Mouse (Mus musculus) hindbrain, postnatal 0 days (tissue): ENCODE measurements around the gene Traf3ip1. TPM values are rescaled to one million over a fixed set of nuclear protein-coding genes. Genes with fewer than 3 reads are reported as not detected.

ENCODE experiments used
- ATAC-seq: fragments of 200-750 bp; cut with Nextera tagmentation; 2 replicates; pipeline ENCODE4 v1.8.0; 2017; ENCODE audit warnings: mild to moderate bottlenecking, moderate TSS enrichment, moderate library complexity
- DNase-seq: peaks from one replicate; pipeline ENCODE4 v3.0.0-alpha.2; 2015; ENCODE audit warnings: low spot score
- H3K27ac ChIP-seq: fragments of 300-500 bp; sonication (generic); 2 replicates; pipeline ENCODE4 v1.5.1; 2014; ENCODE audit warnings: mild to moderate bottlenecking
- H3K27me3 ChIP-seq: fragments of 300-500 bp; sonication (generic); 2 replicates; pipeline ENCODE4 v1.6.1; 2014; ENCODE audit warnings: low read length, mixed read lengths; ENCODE audit not compliant: insufficient read depth
- H3K36me3 ChIP-seq: fragments of 300-500 bp; sonication (generic); 2 replicates; pipeline ENCODE4 v1.6.1; 2014; ENCODE audit warnings: low read length, mixed read lengths; ENCODE audit not compliant: insufficient read depth
- H3K4me1 ChIP-seq: fragments of 300-500 bp; sonication (generic); 2 replicates; pipeline ENCODE4 v1.6.1; 2014; ENCODE audit warnings: antibody characterized with exemption, low read length, mixed read lengths; ENCODE audit not compliant: insufficient read depth
- H3K4me2 ChIP-seq: fragments of 300-500 bp; sonication (generic); 2 replicates; pipeline ENCODE4 v1.6.1; 2014; ENCODE audit warnings: low read depth, mild to moderate bottlenecking, low read length, moderate library complexity, mixed read lengths
- H3K4me3 ChIP-seq: fragments of 300-500 bp; sonication (generic); 2 replicates; pipeline ENCODE4 v1.5.1; 2014; ENCODE audit warnings: low read length
- H3K9ac ChIP-seq: fragments of 300-500 bp; sonication (generic); replicated peaks from 2 replicates; pipeline ENCODE4 v1.6.1; 2014; ENCODE audit warnings: mild to moderate bottlenecking, low read length, moderate library complexity, mixed read lengths
- H3K9me3 ChIP-seq: fragments of 300-500 bp; sonication (generic); 2 replicates; pipeline ENCODE4 v1.6.1; 2016; ENCODE audit warnings: low read length, mixed read lengths
- CTCF ChIP-seq: IDR thresholded peaks from 2 replicates; pipeline ENCODE4 v1.5.1; 2016; ENCODE audit warnings: antibody characterized with exemption, control low read depth, low read depth
- WGBS: fragments of 180-500 bp; shearing (Covaris S2); extraction: QIAGEN DNeasy Blood & Tissue Kit; methylation state at CpG from one replicate; pipeline ENCODE4 v1.1.7; 2014; 5-methylcytosine and 5-hydroxymethylcytosine counted together
- polyA plus RNA-seq: library from polyadenylated mRNA; unstranded; fragments of >200 nt; fragmentation: Nextera tagmentation; extraction: Ambion mirVana; gene quantifications from 2 replicates; pipeline ENCODE4 v1.2.1, GENCODE M21; 2015
- total RNA-seq: library from RNA; depleted of rRNA; stranded (reverse); fragments of >200 nt; gene quantifications from 2 replicates; pipeline ENCODE4 v1.2.3, GENCODE M21; 2014

The Traf3ip1 gene
- total and polyA plus RNA-seq, 2 experiments from 2014 or later, result 7.4 to 11.7 TPM

- TF ChIP-seq CTCF, result no peak
- peaks cover 14% of the 10 kb centered on the region; the same call in 1 of the 2 replicates for H3K4me1 ChIP-seq
- H3K4me3 ChIP-seq, result peak overlapping the region; percentile 87
- no peak for DNase-seq
- 50% methylated on average over 5 of the region's 5 CpGs for WGBS
- H3K9me3 ChIP-seq, result no peaks in the 10 kb centered on the region
- H3K9ac ChIP-seq, result peak overlapping the region; percentile 74
- no peaks in the 10 kb centered on the region for H3K27me3 ChIP-seq
- H3K4me2 ChIP-seq, result peak overlapping the region; percentile 82
- peaks cover 1% of the 10 kb centered on the region; the same call in 1 of the 2 replicates for H3K36me3 ChIP-seq
- peak; percentile 9; the same call in 1 of the 2 replicates for ATAC-seq
- H3K27ac ChIP-seq, result no peak overlapping the region
Measured at GRCm38 (mm10) chr1:91495321-91495720, 874 bp downstream of the Traf3ip1 start.

- peaks cover 18% of the 10 kb centered on the region; the same call in 1 of the 2 replicates for H3K36me3 ChIP-seq
- peaks cover 14% of the 10 kb centered on the region; the same call in 1 of the 2 replicates for H3K4me1 ChIP-seq
- no peak for DNase-seq
- no peak overlapping the region for H3K9ac ChIP-seq
- ATAC-seq, result no peak
- no peaks in the 10 kb centered on the region for H3K27me3 ChIP-seq
- TF ChIP-seq CTCF, result no peak
- H3K9me3 ChIP-seq, result no peaks in the 10 kb centered on the region
- 93% methylated on average over 6 of the region's 6 CpGs for WGBS
- no peak overlapping the region for H3K27ac ChIP-seq
- no peak overlapping the region for H3K4me2 ChIP-seq
- H3K4me3 ChIP-seq, result no peak overlapping the region
Measured at GRCm38 (mm10) chr1:91498579-91498978, 4.1 kb downstream of the Traf3ip1 start.

GRCm38 (mm10) chr1:91504615-91505014 lies 10.2 kb downstream of the Traf3ip1 start:
- Histone ChIP-seq H3K36me3 (peaks cover 44% of the 10 kb centered on the region; the same call in 1 of the 2 replicates), H3K4me3 (no peak overlapping the region), H3K27ac (no peak overlapping the region), H3K27me3 (no peaks in the 10 kb centered on the region), H3K9me3 (no peaks in the 10 kb centered on the region), H3K9ac (no peak overlapping the region), H3K4me2 (no peak overlapping the region), H3K4me1 (no peaks in the 10 kb centered on the region)
- DNase-seq (no peak), ATAC-seq (no peak)
- TF ChIP-seq CTCF, result no peak
- 61% methylated on average over 3 of the region's 3 CpGs for WGBS

GRCm38 (mm10) chr1:91514916-91515315 lies 20.5 kb downstream of the Traf3ip1 start:
- no peaks in the 10 kb centered on the region for H3K4me1 ChIP-seq
- no peaks in the 10 kb centered on the region for H3K27me3 ChIP-seq
- no peak overlapping the region for H3K4me3 ChIP-seq
- ATAC-seq (no peak), DNase-seq (peak; percentile 50)
- no peaks in the 10 kb centered on the region for H3K9me3 ChIP-seq
- peak; percentile 50 for TF ChIP-seq CTCF
- 45% methylated on average over 11 of the region's 11 CpGs for WGBS
- no peak overlapping the region for H3K4me2 ChIP-seq
- peaks cover 7% of the 10 kb centered on the region; the same call in 1 of the 2 replicates for H3K36me3 ChIP-seq
- no peak overlapping the region for H3K9ac ChIP-seq
- no peak overlapping the region for H3K27ac ChIP-seq

GRCm38 (mm10) chr1:91515642-91516041 lies 21.2 kb downstream of the Traf3ip1 start:
- H3K36me3 ChIP-seq, result peaks cover 12% of the 10 kb centered on the region; the same call in 1 of the 2 replicates
- no peak overlapping the region for H3K4me3 ChIP-seq
- 91% methylated on average over 6 of the region's 6 CpGs for WGBS
- no peak overlapping the region for H3K27ac ChIP-seq
- H3K4me1 ChIP-seq, result no peaks in the 10 kb centered on the region
- no peaks in the 10 kb centered on the region for H3K27me3 ChIP-seq
- no peak for TF ChIP-seq CTCF
- no peak overlapping the region for H3K9ac ChIP-seq
- ATAC-seq (no peak), DNase-seq (no peak)
- no peaks in the 10 kb centered on the region for H3K9me3 ChIP-seq
- no peak overlapping the region for H3K4me2 ChIP-seq

- DNase-seq (peak; percentile 90), ATAC-seq (peak; percentile 86)
- Histone ChIP-seq H3K9me3 (no peaks in the 10 kb centered on the region), H3K27ac (no peak overlapping the region), H3K9ac (no peak overlapping the region), H3K4me3 (no peak overlapping the region), H3K27me3 (no peaks in the 10 kb centered on the region), H3K4me2 (no peak overlapping the region), H3K4me1 (no peaks in the 10 kb centered on the region), H3K36me3 (peaks cover 47% of the 10 kb centered on the region; the same call in 1 of the 2 replicates)
- 17% methylated on average over 10 of the region's 10 CpGs for WGBS
- TF ChIP-seq CTCF, result peak; percentile 98
Measured at GRCm38 (mm10) chr1:91523759-91524158, 29.3 kb downstream of the Traf3ip1 start.

- DNase-seq (peak; percentile 76), ATAC-seq (peak; percentile 87)
- no peaks in the 10 kb centered on the region for H3K9me3 ChIP-seq
- no peaks in the 10 kb centered on the region for H3K27me3 ChIP-seq
- H3K4me2 ChIP-seq, result no peak overlapping the region
- TF ChIP-seq CTCF, result no peak
- H3K4me3 ChIP-seq, result no peak overlapping the region
- WGBS, result 59% methylated on average over 14 of the region's 14 CpGs
- no peaks in the 10 kb centered on the region for H3K4me1 ChIP-seq
- H3K36me3 ChIP-seq, result peaks cover 38% of the 10 kb centered on the region; the same call in 1 of the 2 replicates
- H3K9ac ChIP-seq, result no peak overlapping the region
- H3K27ac ChIP-seq, result no peak overlapping the region
Measured at GRCm38 (mm10) chr1:91525838-91526237, 31.4 kb downstream of the Traf3ip1 start.
